Mouse (Mus musculus) heart, embryonic 13.5 days (tissue): ENCODE measurements around the gene Kpna4. TPM values are rescaled to one million over a fixed set of nuclear protein-coding genes. Genes with fewer than 3 reads are reported as not detected.
"Not testable (repeated sequence)": the region's sequence is repeated elsewhere in the genome, so short reads cannot be mapped to it uniquely, and the experiment has no call there.

Experiments used
- ATAC-seq: fragments of 200-750 bp; cut with Nextera tagmentation; 2 replicates; pipeline ENCODE4 v1.8.0; 2017; ENCODE audit warnings: moderate TSS enrichment; ENCODE audit not compliant: insufficient number of reproducible peaks, low FRiP score, low TSS enrichment; ENCODE audit errors: extremely low read depth
- H3K27ac ChIP-seq: fragments of 300-500 bp; sonication (generic); replicated peaks from 2 replicates; pipeline ENCODE4 v1.5.1; 2015; ENCODE audit warnings: moderate library complexity, mild to moderate bottlenecking, inconsistent platforms
- H3K27me3 ChIP-seq: fragments of 300-500 bp; sonication (generic); replicated peaks from 2 replicates; pipeline ENCODE4 v1.6.1; 2015; ENCODE audit warnings: mild to moderate bottlenecking, inconsistent platforms
- H3K36me3 ChIP-seq: fragments of 300-500 bp; sonication (generic); 2 replicates; pipeline ENCODE4 v1.6.1; 2015; ENCODE audit warnings: mild to moderate bottlenecking, inconsistent platforms
- H3K4me1 ChIP-seq: fragments of 300-500 bp; sonication (generic); 2 replicates; pipeline ENCODE4 v1.6.1; 2015; ENCODE audit warnings: inconsistent platforms
- H3K4me2 ChIP-seq: fragments of 300-500 bp; sonication (generic); 2 replicates; pipeline ENCODE4 v1.6.1; 2015; ENCODE audit warnings: inconsistent platforms, mild to moderate bottlenecking, moderate library complexity
- H3K4me3 ChIP-seq: fragments of 300-500 bp; sonication (generic); 2 replicates; pipeline ENCODE4 v1.5.1; 2015; ENCODE audit warnings: moderate library complexity, mild to moderate bottlenecking, inconsistent platforms
- H3K9ac ChIP-seq: fragments of 300-500 bp; sonication (generic); 2 replicates; pipeline ENCODE4 v1.6.1; 2015; ENCODE audit warnings: inconsistent platforms, mild to moderate bottlenecking, moderate library complexity
- H3K9me3 ChIP-seq: fragments of 300-500 bp; sonication (generic); 2 replicates; pipeline ENCODE4 v1.6.1; 2016; ENCODE audit warnings: inconsistent platforms
- WGBS: fragments of 180-500 bp; shearing (Covaris S2); methylation state at CpG from one replicate; pipeline ENCODE4 v1.1.7; 2015; ENCODE audit warnings: mixed read lengths; 5-methylcytosine and 5-hydroxymethylcytosine counted together
- polyA plus RNA-seq: library from polyadenylated mRNA; unstranded; fragments of >200 nt; fragmentation: Nextera tagmentation; extraction: Ambion mirVana; gene quantifications from 2 replicates; pipeline ENCODE4 v1.2.1, GENCODE M21; 2015

Gene Kpna4
- polyA plus RNA-seq, 1 experiment from 2014 or later: 21.0 TPM

GRCm38 (mm10) chr3:69045400-69045703, 81.6 kb downstream of the Kpna4 start:
- ATAC-seq: no peak
- peak overlapping the region; percentile 96 for H3K27ac ChIP-seq
- peak overlapping the region; percentile 92 for H3K4me3 ChIP-seq
- peak overlapping the region; percentile 91 for H3K4me2 ChIP-seq
- peak overlapping the region; percentile 97 for H3K9ac ChIP-seq
- WGBS: 7% methylated on average over 9 of the region's 9 CpGs
- H3K4me1 ChIP-seq: peaks cover 40% of the 10 kb centered on the region
- no peaks in the 10 kb centered on the region for H3K9me3 ChIP-seq
- H3K27me3 ChIP-seq: no peaks in the 10 kb centered on the region
- H3K36me3 ChIP-seq: peaks cover 18% of the 10 kb centered on the region

GRCm38 (mm10) chr3:69044645-69045399, 82.1 kb downstream of the Kpna4 start, which contains the start of gene Trim59:
Gene Trim59, minus strand, starts transcription at chr3:69044755.
- Histone ChIP-seq H3K4me1 (peaks cover 41% of the 10 kb centered on the region), H3K36me3 (peaks cover 23% of the 10 kb centered on the region), H3K27me3 (no peaks in the 10 kb centered on the region), H3K9ac (peak within 1 kb of the TSS; percentile 97), H3K27ac (peak within 1 kb of the TSS; percentile 96), H3K4me3 (peak within 1 kb of the TSS; percentile 92), H3K9me3 (no peaks in the 10 kb centered on the region), H3K4me2 (peak within 1 kb of the TSS; percentile 91)
- WGBS: under 1% methylated on average over 73 of the region's 80 CpGs
- ATAC-seq: peak; percentile 94

- peak overlapping the region; percentile 96 for H3K27ac ChIP-seq
- peak overlapping the region; percentile 97 for H3K9ac ChIP-seq
- peaks cover 45% of the 10 kb centered on the region for H3K4me1 ChIP-seq
- peak; percentile 56; the same call in 1 of the 2 replicates for ATAC-seq
- under 1% methylated on average over 37 of the region's 42 CpGs for WGBS
- H3K4me3 ChIP-seq: peak overlapping the region; percentile 92
- H3K27me3 ChIP-seq: no peaks in the 10 kb centered on the region
- peaks cover 28% of the 10 kb centered on the region for H3K36me3 ChIP-seq
- H3K9me3 ChIP-seq: no peaks in the 10 kb centered on the region
- H3K4me2 ChIP-seq: peak overlapping the region; percentile 91
These were observed 82.7 kb downstream of the Kpna4 start for GRCm38 (mm10) chr3:69044167-69044591.

GRCm38 (mm10) chr3:69041298-69041697, 85.6 kb downstream of the Kpna4 start:
- H3K9me3 ChIP-seq: no peaks in the 10 kb centered on the region
- no peaks in the 10 kb centered on the region for H3K27me3 ChIP-seq
- 0 out of 2 replicates have a peak overlapping the region, but pooled peaks have one; percentile 40 for H3K9ac ChIP-seq
- peak overlapping the region; percentile 40 for H3K4me3 ChIP-seq
- ATAC-seq: no peak
- H3K4me2 ChIP-seq: peak overlapping the region; percentile 61
- 65% methylated on average over 5 of the region's 5 CpGs for WGBS
- H3K36me3 ChIP-seq: peaks cover 49% of the 10 kb centered on the region
- 0 out of 2 replicates have a peak overlapping the region, but pooled peaks have one; percentile 48 for H3K27ac ChIP-seq
- peaks cover 41% of the 10 kb centered on the region for H3K4me1 ChIP-seq

- H3K9me3 ChIP-seq: no peaks in the 10 kb centered on the region
- H3K4me2 ChIP-seq: peak overlapping the region; percentile 61
- peaks cover 60% of the 10 kb centered on the region for H3K36me3 ChIP-seq
- H3K4me1 ChIP-seq: peaks cover 32% of the 10 kb centered on the region
- peak overlapping the region; percentile 40; the same call in 1 of the 2 replicates for H3K4me3 ChIP-seq
- peak overlapping the region; percentile 2; the same call in 1 of the 2 replicates for H3K27ac ChIP-seq
- no peaks in the 10 kb centered on the region for H3K27me3 ChIP-seq
- 88% methylated on average over 2 of the region's 2 CpGs for WGBS
- no peak overlapping the region for H3K9ac ChIP-seq
- no peak for ATAC-seq
These were observed 86.8 kb downstream of the Kpna4 start for GRCm38 (mm10) chr3:69040105-69040504.

GRCm38 (mm10) chr3:69026133-69026783, 100.7 kb downstream of the Kpna4 start:
- Histone ChIP-seq H3K4me3 (no peak overlapping the region), H3K4me1 (no peaks in the 10 kb centered on the region), H3K27ac (no peak overlapping the region), H3K9ac (no peak overlapping the region), H3K27me3 (no peaks in the 10 kb centered on the region), H3K4me2 (no peak overlapping the region), H3K9me3 (no peaks in the 10 kb centered on the region), H3K36me3 (peaks cover 85% of the 10 kb centered on the region)
- WGBS: 58% methylated on average over 1 of the region's 1 CpGs
- ATAC-seq: no peak

GRCm38 (mm10) chr3:69020764-69021163, 106.1 kb downstream of the Kpna4 start:
- Histone ChIP-seq H3K4me3 (no peak overlapping the region), H3K36me3 (peaks cover 88% of the 10 kb centered on the region), H3K9ac (no peak overlapping the region), H3K9me3 (no peaks in the 10 kb centered on the region), H3K4me2 (no peak overlapping the region), H3K27ac (no peak overlapping the region), H3K4me1 (no peaks in the 10 kb centered on the region), H3K27me3 (no peaks in the 10 kb centered on the region)
- ATAC-seq: no peak

- Histone ChIP-seq H3K9ac (no peak overlapping the region), H3K36me3 (peaks cover 83% of the 10 kb centered on the region), H3K4me1 (no peaks in the 10 kb centered on the region), H3K4me3 (no peak overlapping the region), H3K27me3 (no peaks in the 10 kb centered on the region), H3K4me2 (no peak overlapping the region), H3K27ac (no peak overlapping the region), H3K9me3 (no peaks in the 10 kb centered on the region)
- ATAC-seq: no peak
- 91% methylated on average over 2 of the region's 2 CpGs for WGBS
These were observed 106.6 kb downstream of the Kpna4 start for GRCm38 (mm10) chr3:69020285-69020684.

GRCm38 (mm10) chr3:69018635-69019034, 108.3 kb downstream of the Kpna4 start:
- not testable (repeated sequence) for H3K4me1 ChIP-seq, H3K9me3 ChIP-seq, H3K9ac ChIP-seq, H3K27me3 ChIP-seq, H3K4me2 ChIP-seq, H3K27ac ChIP-seq, H3K4me3 ChIP-seq, ATAC-seq
- peaks cover 76% of the 10 kb centered on the region for H3K36me3 ChIP-seq
- whole genome bisulfite sequencing: 90% methylated on average over 2 of the region's 2 CpGs

- peaks cover 76% of the 10 kb centered on the region for H3K36me3 ChIP-seq
- WGBS: 87% methylated on average over 3 of the region's 3 CpGs
These were observed 109.7 kb downstream of the Kpna4 start for GRCm38 (mm10) chr3:69017181-69017580.

More at GRCm38 (mm10) chr3:69017181-69017580, 109.7 kb downstream of the Kpna4 start:
- no peak overlapping the region for H3K27ac ChIP-seq
- H3K9ac ChIP-seq: no peak overlapping the region
- H3K27me3 ChIP-seq: no peaks in the 10 kb centered on the region
- no peaks in the 10 kb centered on the region for H3K9me3 ChIP-seq
- no peak for ATAC-seq
- no peak overlapping the region for H3K4me2 ChIP-seq
- no peak overlapping the region for H3K4me3 ChIP-seq
- H3K4me1 ChIP-seq: no peaks in the 10 kb centered on the region
